ENCODE assay signal across 10 mouse cellular contexts in genomic region chr1:121490241-121490640, GRCm38 (mm10). TPM values are rescaled to one million over a fixed set of nuclear protein-coding genes. Genes with fewer than 3 reads are reported as not detected.
DNase-seq lines count a peak whose midpoint lies in the region; ATAC-seq and TF ChIP-seq lines count a peak whose summit lies in the region.
"Had no signal": no experiment of that assay in that cellular context is flagged by ENCODE, and none has a peak within 500 bp of the region (broad histone marks: within the 10 kb centered on the region; RNA-seq: fewer than 3 reads in every experiment).

No protein-coding gene starts in this region.

- H3K27ac ChIP-seq in kidney, embryonic 15.5 days = no peak overlapping the region
- H3K27ac ChIP-seq: embryonic facial prominence, embryonic 15.5 days; liver, embryonic 15.5 days had no signal

- CTCF ChIA-PET in Patski (lab: Charles Lee) = interaction anchor here (1.0 to 3.0 kb wide), 5 partner anchors 9 to 16 kb away, joined by 4 to 8 read pairs (median 4); no protein-coding TSS in a partner anchor

- peaks cover 56% of the 10 kb centered on the region for H3K36me3 ChIP-seq in kidney, embryonic 15.5 days

- H3K9ac ChIP-seq in kidney, embryonic 15.5 days = no peak overlapping the region
- H3K9ac ChIP-seq: embryonic facial prominence, embryonic 15.5 days; liver, embryonic 15.5 days had no signal

- POLR2A ChIA-PET in Patski (lab: Charles Lee) = no interaction called here

- no peak overlapping the region for H3K4me3 ChIP-seq in kidney, embryonic 15.5 days (replicated peaks)
- H3K4me3 ChIP-seq: embryonic facial prominence, embryonic 15.5 days; liver, embryonic 15.5 days had no signal

- peak; percentile 64 for TF ChIP-seq CTCF in Patski (IDR thresholded peaks at IDR 0.05)

- DNase-seq in left cerebral cortex, adult 18-20 months (ENCODE audit: low spot score in 2 of 2) = peak; percentile 29 to 37
- no peak for DNase-seq in left cerebral cortex, adult 11 months (ENCODE audit: low spot score)
- no peak for DNase-seq in Patski (ENCODE audit: low read depth, low spot score)
- DNase-seq in embryo, embryonic 11.5 days (ENCODE audit: low read depth, low spot score) = peak; percentile 14
- DNase-seq in lung, postnatal 36 days = peak; percentile 12
- peak; percentile 77 for DNase-seq in thymus, postnatal 14 days

- H3K4me1 ChIP-seq in kidney, embryonic 15.5 days = no peaks in the 10 kb centered on the region
- H3K4me1 ChIP-seq: embryonic facial prominence, embryonic 15.5 days; liver, embryonic 15.5 days had no signal

- in situ Hi-C loops in Patski (cut with MboI; ENCODE audit: low pct_unique_long_range_greater_than_20kb) = no loop called here

- peak; percentile 51 for ATAC-seq in Patski
- ATAC-seq in kidney, embryonic 15.5 days (replicated peaks; ENCODE audit: low FRiP score) = peak; percentile 68; the same call in 1 of the 2 replicates
- no peak for ATAC-seq in inflammation-experienced regulatory T-cells, adult 6 months

- WGBS in kidney, embryonic 15.5 days = 30% methylated on average over 5 of the region's 5 CpGs

- no peaks in the 10 kb centered on the region for H3K27me3 ChIP-seq in Patski
- H3K27me3 ChIP-seq in kidney, embryonic 15.5 days = no peaks in the 10 kb centered on the region
- H3K27me3 ChIP-seq: embryonic facial prominence, embryonic 15.5 days; liver, embryonic 15.5 days had no signal

- no peaks in the 10 kb centered on the region for H3K9me3 ChIP-seq in kidney, embryonic 15.5 days (replicated peaks)
- H3K9me3 ChIP-seq: embryonic facial prominence, embryonic 15.5 days; liver, embryonic 15.5 days had no signal

- no peak overlapping the region for H3K4me2 ChIP-seq in kidney, embryonic 15.5 days
- H3K4me2 ChIP-seq: embryonic facial prominence, embryonic 15.5 days; liver, embryonic 15.5 days had no signal

RNA-seq across cellular contexts. Expression of gene Htr5b, which starts 38.0 kb away (rescaled TPM):
- 1 to 10 TPM; 1.6 to 3.3 TPM for total RNA-seq in left cerebral cortex, adult 18-20 months (2021)
- polyA plus RNA-seq in Patski (2021) = not detected
- 0.68 and 0.87 TPM in 2 replicates for polyA plus RNA-seq in kidney, embryonic 15.5 days (2015; fragmentation: Nextera tagmentation; extraction: Ambion mirVana)
- not detected for polyA plus RNA-seq in inflammation-experienced regulatory T-cells, adult 6 months (2017; shearing (Covaris generic))
- polyA plus RNA-seq: liver, embryonic 15.5 days had no signal

RNA-seq across cellular contexts. Expression of gene Ccdc93, which starts 59.4 kb away (rescaled TPM):
- total RNA-seq in left cerebral cortex, adult 18-20 months (2021) = 10 to 100 TPM; 23.6 to 27.2 TPM
- 22.0 TPM for polyA plus RNA-seq in Patski (2021)
- polyA plus RNA-seq in kidney, embryonic 15.5 days (2015; fragmentation: Nextera tagmentation; extraction: Ambion mirVana) = 10.7 and 11.3 TPM in 2 replicates
- polyA plus RNA-seq in inflammation-experienced regulatory T-cells, adult 6 months (2017; shearing (Covaris generic)) = 10 to 100 TPM; 16.2 to 18.5 (median 16.3) TPM

Comparison
In these comparisons a context has a peak if more than half of its experiments do, and no peak if none do; other contexts are left out.
1. DNase-seq: peak in left cerebral cortex, adult 18-20 months (2 of 2), embryo, embryonic 11.5 days (single experiment), lung, postnatal 36 days (single experiment) and thymus, postnatal 14 days (single experiment); none in left cerebral cortex, adult 11 months (single experiment) and Patski (single experiment).